In genomic region chr11:116027756-116028155, GRCm38 (mm10) we compare ENCODE assay signal across 8 mouse cellular contexts. TPM values are rescaled to one million over a fixed set of nuclear protein-coding genes. Genes with fewer than 3 reads are reported as not detected.
DNase-seq lines count a peak whose midpoint lies in the region; ATAC-seq lines count a peak whose summit lies in the region.

Gene H3f3b (minus strand): TSS chr11:116027962.

- peaks cover 2% of the 10 kb centered on the region; the same call in 1 of the 2 replicates for H3K36me3 ChIP-seq in lung, embryonic 16.5 days (ENCODE audit: control insufficient read depth, insufficient read depth, low read length)
- H3K36me3 ChIP-seq in embryonic facial prominence, embryonic 10.5 days (replicated peaks), result peaks cover 17% of the 10 kb centered on the region
- peaks cover 15% of the 10 kb centered on the region; the same call in 1 of the 2 replicates for H3K36me3 ChIP-seq in heart, embryonic 10.5 days
- peaks cover 5% of the 10 kb centered on the region; the same call in 1 of the 2 replicates for H3K36me3 ChIP-seq in midbrain, embryonic 14.5 days (ENCODE audit: control insufficient read depth, insufficient read depth, low read length)

- H3K27ac ChIP-seq in lung, embryonic 16.5 days (ENCODE audit: low read length), result no peak within 1 kb of the TSS
- no peak within 1 kb of the TSS for H3K27ac ChIP-seq in embryonic facial prominence, embryonic 10.5 days (replicated peaks)
- no peak within 1 kb of the TSS; the same call in 1 of the 2 replicates for H3K27ac ChIP-seq in heart, embryonic 10.5 days
- no peak within 1 kb of the TSS for H3K27ac ChIP-seq in midbrain, embryonic 14.5 days (replicated peaks; ENCODE audit: low read depth, low read length)

- H3K9me3 ChIP-seq in lung, embryonic 16.5 days (ENCODE audit: control insufficient read depth, low read length), result no peaks in the 10 kb centered on the region
- no peaks in the 10 kb centered on the region for H3K9me3 ChIP-seq in embryonic facial prominence, embryonic 10.5 days
- H3K9me3 ChIP-seq in heart, embryonic 10.5 days, result no peaks in the 10 kb centered on the region
- H3K9me3 ChIP-seq in midbrain, embryonic 14.5 days (ENCODE audit: control insufficient read depth, low read length), result no peaks in the 10 kb centered on the region

- H3K9ac ChIP-seq in lung, embryonic 16.5 days (ENCODE audit: low read length), result peak within 1 kb of the TSS; percentile 24; the same call in 1 of the 2 replicates
- H3K9ac ChIP-seq in midbrain, embryonic 14.5 days (replicated peaks; ENCODE audit: low read length), result no peak within 1 kb of the TSS

- 75% methylated on average over 4 of the region's 4 CpGs for WGBS in lung, embryonic 16.5 days
- 81% methylated on average over 4 of the region's 4 CpGs for WGBS in embryonic facial prominence, embryonic 10.5 days
- WGBS in heart, embryonic 10.5 days, result 70% methylated on average over 4 of the region's 4 CpGs
- WGBS in midbrain, embryonic 14.5 days, result 89% methylated on average over 4 of the region's 4 CpGs

- H3K27me3 ChIP-seq in lung, embryonic 16.5 days (ENCODE audit: control insufficient read depth, insufficient read depth, low read depth, low read length), result no peaks in the 10 kb centered on the region
- H3K27me3 ChIP-seq in embryonic facial prominence, embryonic 10.5 days (replicated peaks; ENCODE audit: low read depth, poor library complexity, severe bottlenecking), result no peaks in the 10 kb centered on the region
- no peaks in the 10 kb centered on the region for H3K27me3 ChIP-seq in heart, embryonic 10.5 days (ENCODE audit: insufficient read depth, poor library complexity, severe bottlenecking)
- no peaks in the 10 kb centered on the region for H3K27me3 ChIP-seq in midbrain, embryonic 14.5 days (ENCODE audit: control insufficient read depth, insufficient read depth, low read length)

- H3K4me2 ChIP-seq in lung, embryonic 16.5 days (ENCODE audit: low read depth, low read length), result no peak within 1 kb of the TSS
- no peak within 1 kb of the TSS for H3K4me2 ChIP-seq in midbrain, embryonic 14.5 days (ENCODE audit: low read length)

- no peak for DNase-seq in lung, postnatal 25 days (ENCODE audit: low spot score)
- DNase-seq in embryonic facial prominence, embryonic 10.5 days (ENCODE audit: low spot score), result no peak
- no peak for DNase-seq in heart, embryonic 10.5 days (ENCODE audit: low spot score)
- DNase-seq in layer of hippocampus, postnatal 25 days (ENCODE audit: extremely low spot score in 1 of 2, low spot score in 1 of 2), result no peak
- no peak for DNase-seq in midbrain, embryonic 14.5 days
- DNase-seq in right cerebral cortex, postnatal 4 days, result no peak
- no peak for DNase-seq in c-Kit-positive CD71-positive TER-119-positive erythroid progenitor cells, embryonic 14.5 days (ENCODE audit: low spot score)

- peaks cover 10% of the 10 kb centered on the region for H3K4me1 ChIP-seq in lung, embryonic 16.5 days (replicated peaks; ENCODE audit: control insufficient read depth, insufficient read depth, low read length)
- peaks cover 20% of the 10 kb centered on the region for H3K4me1 ChIP-seq in embryonic facial prominence, embryonic 10.5 days
- H3K4me1 ChIP-seq in heart, embryonic 10.5 days, result peaks cover 9% of the 10 kb centered on the region
- peaks cover 10% of the 10 kb centered on the region for H3K4me1 ChIP-seq in midbrain, embryonic 14.5 days (ENCODE audit: control insufficient read depth, insufficient read depth, low read length)

- no peak for ATAC-seq in lung, embryonic 16.5 days (ENCODE audit: low read depth)
- ATAC-seq in midbrain, embryonic 14.5 days (ENCODE audit: low FRiP score, low TSS enrichment), result no peak

- H3K4me3 ChIP-seq in lung, embryonic 16.5 days (ENCODE audit: low read length), result no peak within 1 kb of the TSS
- no peak within 1 kb of the TSS for H3K4me3 ChIP-seq in embryonic facial prominence, embryonic 10.5 days
- no peak within 1 kb of the TSS for H3K4me3 ChIP-seq in heart, embryonic 10.5 days
- H3K4me3 ChIP-seq in midbrain, embryonic 14.5 days (replicated peaks; ENCODE audit: low read depth, low read length), result no peak within 1 kb of the TSS

RNA-seq across cellular contexts. Expression of gene H3f3b, which starts in this region (rescaled TPM):
- 1,792 and 1,937 TPM in 2 replicates for polyA plus RNA-seq in lung, embryonic 16.5 days (2015; fragmentation: Nextera tagmentation; extraction: Ambion mirVana)
- 1,824 and 1,981 TPM in 2 replicates for polyA plus RNA-seq in embryonic facial prominence, embryonic 10.5 days (2016; fragmentation: Nextera tagmentation; extraction: Ambion mirVana)
- polyA plus RNA-seq in heart, embryonic 10.5 days (2016; fragmentation: Nextera tagmentation; extraction: Ambion mirVana), result 684 and 1,078 TPM in 2 replicates
- total RNA-seq in layer of hippocampus, postnatal 25 days (2021), result 100 to 1,000 TPM; 281 to 291 TPM
- 2,683 and 2,948 TPM in 2 replicates for polyA plus RNA-seq in midbrain, embryonic 14.5 days (2014; fragmentation: Nextera tagmentation; extraction: Ambion mirVana)
